Mouse (Mus musculus): ENCODE data around the gene Myrip.

DNA sequence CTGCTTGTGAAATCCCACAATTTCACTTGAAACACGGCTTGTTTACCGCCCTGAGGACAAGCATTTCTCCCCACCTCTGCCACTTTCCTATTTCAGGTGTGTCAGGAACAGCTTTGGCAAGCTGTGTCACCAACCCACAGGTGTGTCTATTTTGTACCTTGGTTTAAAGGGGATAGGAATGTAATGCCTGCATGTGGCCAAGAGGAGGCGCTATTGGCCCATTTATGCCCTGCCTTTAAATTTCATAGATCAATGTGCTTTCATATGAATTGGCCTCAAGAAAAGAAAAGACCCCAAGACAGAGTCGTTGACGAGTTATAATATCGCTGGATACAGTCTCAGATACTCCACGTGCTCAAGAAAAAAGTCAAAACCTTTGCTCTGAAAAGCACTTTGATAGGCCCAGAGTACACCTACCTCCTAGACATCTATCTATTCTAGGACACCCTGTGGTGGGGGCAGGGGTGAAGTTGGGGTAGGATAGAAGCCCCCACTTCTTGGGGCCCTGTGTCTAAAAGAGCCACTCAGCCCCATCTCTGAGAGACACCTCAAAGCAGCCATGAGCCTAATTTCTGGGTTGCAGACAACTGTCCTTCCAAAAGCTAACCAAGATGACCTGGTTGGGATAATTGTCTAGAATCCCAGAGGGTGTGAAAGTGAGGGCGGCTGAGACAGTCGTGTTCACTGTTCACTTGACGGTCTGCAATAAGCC lies 200.0 kb downstream of the Myrip start:
- TF ChIP-seq CTCF (IDR thresholded peaks at IDR 0.05) (peak; percentile 60), POLR2A (IDR thresholded peaks at IDR 0.05; ENCODE audit: insufficient read depth, low read depth, low read length) (no peak), EP300 (IDR thresholded peaks at IDR 0.05; ENCODE audit: insufficient read depth, low read depth, low read length) (no peak)

Data from heart, adult 2 months (tissue).